Mouse (Mus musculus): Measurements from ENCODE around the gene Il1f6. TPM values are rescaled to one million over a fixed set of nuclear protein-coding genes. Genes with fewer than 3 reads are reported as not detected.
"Not testable (repeated sequence)": the region's sequence is repeated elsewhere in the genome, so short reads cannot be mapped to it uniquely, and the experiment has no call there.

The Il1f6 gene
- not detected in 2 replicates for polyA plus RNA-seq (2015; fragmentation: Nextera tagmentation; extraction: Ambion mirVana)

GRCm38 (mm10) chr2:24215118-24215517 lies at the start of gene Il1f6:
Gene Il1f6, plus strand, starts transcription at chr2:24215418.
- Histone ChIP-seq H3K4me1 (no peaks in the 10 kb centered on the region), H3K9me3 (no peaks in the 10 kb centered on the region)
- 80% methylated on average over 2 of the region's 2 CpGs for WGBS

GRCm38 (mm10) chr2:24181683-24182331 lies 33.4 kb upstream of the Il1f6 start:
- H3K4me3 ChIP-seq (replicated peaks); H3K9me3 ChIP-seq; H3K27me3 ChIP-seq (replicated peaks); H3K4me1 ChIP-seq; H3K36me3 ChIP-seq; H3K27ac ChIP-seq; H3K9ac ChIP-seq: not testable (repeated sequence)
- whole genome bisulfite sequencing: 14% methylated on average over 14 of the region's 14 CpGs
- peak overlapping the region; percentile 32 for H3K4me2 ChIP-seq
- ATAC-seq (ENCODE audit: insufficient read depth, low FRiP score, low read depth): peak; percentile 56; the same call in 1 of the 2 replicates

More at GRCm38 (mm10) chr2:24215118-24215517, at the start of gene Il1f6:
- no peak within 1 kb of the TSS for H3K9ac ChIP-seq
- H3K4me3 ChIP-seq (replicated peaks): no peak within 1 kb of the TSS
- no peak for ATAC-seq (ENCODE audit: insufficient read depth, low FRiP score, low read depth)
- no peak within 1 kb of the TSS for H3K27ac ChIP-seq
- no peaks in the 10 kb centered on the region for H3K36me3 ChIP-seq
- no peaks in the 10 kb centered on the region for H3K27me3 ChIP-seq (replicated peaks)
- no peak within 1 kb of the TSS for H3K4me2 ChIP-seq

GRCm38 (mm10) chr2:24182423-24183147 lies 32.6 kb upstream of the Il1f6 start:
- peak overlapping the region; percentile 32 for H3K4me2 ChIP-seq
- not testable (repeated sequence) for H3K4me1 ChIP-seq; H3K9ac ChIP-seq; H3K36me3 ChIP-seq; H3K9me3 ChIP-seq; H3K27me3 ChIP-seq (replicated peaks); ATAC-seq (ENCODE audit: insufficient read depth, low FRiP score, low read depth); H3K4me3 ChIP-seq (replicated peaks); H3K27ac ChIP-seq
- 55% methylated on average over 13 of the region's 13 CpGs for WGBS

GRCm38 (mm10) chr2:24184092-24184491 lies 31.1 kb upstream of the Il1f6 start:
- not testable (repeated sequence) for H3K4me1 ChIP-seq; H3K36me3 ChIP-seq; H3K4me3 ChIP-seq (replicated peaks); ATAC-seq (ENCODE audit: insufficient read depth, low FRiP score, low read depth); H3K9ac ChIP-seq; H3K27ac ChIP-seq; H3K9me3 ChIP-seq; H3K27me3 ChIP-seq (replicated peaks); H3K4me2 ChIP-seq

GRCm38 (mm10) chr2:24186176-24186575 lies 29.0 kb upstream of the Il1f6 start, which contains the start of gene Il1f9:
Gene Il1f9, plus strand, starts transcription at chr2:24186476.
- 93% methylated on average over 1 of the region's 1 CpGs for WGBS
- H3K36me3 ChIP-seq: no peaks in the 10 kb centered on the region
- no peak within 1 kb of the TSS for H3K4me2 ChIP-seq
- no peak for ATAC-seq (ENCODE audit: insufficient read depth, low FRiP score, low read depth)
- no peak within 1 kb of the TSS for H3K27ac ChIP-seq
- H3K27me3 ChIP-seq (replicated peaks): no peaks in the 10 kb centered on the region
- H3K4me1 ChIP-seq: no peaks in the 10 kb centered on the region
- H3K4me3 ChIP-seq (replicated peaks): no peak within 1 kb of the TSS
- H3K9me3 ChIP-seq: no peaks in the 10 kb centered on the region
- H3K9ac ChIP-seq: no peak within 1 kb of the TSS

- 61% methylated on average over 6 of the region's 6 CpGs for WGBS
- no peak overlapping the region for H3K4me3 ChIP-seq (replicated peaks)
These were observed 27.6 kb upstream of the Il1f6 start for GRCm38 (mm10) chr2:24187585-24187984.

GRCm38 (mm10) chr2:24188189-24188588 lies 27.0 kb upstream of the Il1f6 start:
- ATAC-seq (ENCODE audit: insufficient read depth, low FRiP score, low read depth): no peak
- Histone ChIP-seq H3K27me3 (replicated peaks) (no peaks in the 10 kb centered on the region), H3K9ac (no peak overlapping the region), H3K36me3 (no peaks in the 10 kb centered on the region), H3K4me1 (no peaks in the 10 kb centered on the region), H3K4me3 (replicated peaks) (no peak overlapping the region), H3K9me3 (no peaks in the 10 kb centered on the region), H3K4me2 (no peak overlapping the region), H3K27ac (no peak overlapping the region)
- WGBS: 71% methylated on average over 1 of the region's 1 CpGs

More at GRCm38 (mm10) chr2:24187585-24187984, 27.6 kb upstream of the Il1f6 start:
- H3K27ac ChIP-seq: no peak overlapping the region
- no peaks in the 10 kb centered on the region for H3K9me3 ChIP-seq
- no peaks in the 10 kb centered on the region for H3K4me1 ChIP-seq
- no peak overlapping the region for H3K9ac ChIP-seq
- no peaks in the 10 kb centered on the region for H3K27me3 ChIP-seq (replicated peaks)
- no peaks in the 10 kb centered on the region for H3K36me3 ChIP-seq
- H3K4me2 ChIP-seq: no peak overlapping the region
- ATAC-seq (ENCODE audit: insufficient read depth, low FRiP score, low read depth): no peak

- 82% methylated on average over 2 of the region's 2 CpGs for whole genome bisulfite sequencing
- Histone ChIP-seq H3K4me2 (no peak overlapping the region), H3K4me1 (no peaks in the 10 kb centered on the region), H3K9me3 (no peaks in the 10 kb centered on the region), H3K4me3 (replicated peaks) (no peak overlapping the region), H3K36me3 (no peaks in the 10 kb centered on the region), H3K9ac (no peak overlapping the region), H3K27me3 (replicated peaks) (no peaks in the 10 kb centered on the region), H3K27ac (no peak overlapping the region)
- ATAC-seq (ENCODE audit: insufficient read depth, low FRiP score, low read depth): no peak
These were observed 12.0 kb downstream of the Il1f6 start for GRCm38 (mm10) chr2:24227191-24227590.

- ATAC-seq (ENCODE audit: insufficient read depth, low FRiP score, low read depth): no peak
- WGBS: 85% methylated on average over 1 of the region's 1 CpGs
- no peaks in the 10 kb centered on the region for H3K9me3 ChIP-seq
These were observed 52.3 kb downstream of the Il1f6 start for GRCm38 (mm10) chr2:24267503-24267902.

GRCm38 (mm10) chr2:24273619-24274018 lies 58.4 kb downstream of the Il1f6 start:
- no peak overlapping the region for H3K4me2 ChIP-seq
- WGBS: 78% methylated on average over 2 of the region's 2 CpGs
- no peaks in the 10 kb centered on the region for H3K9me3 ChIP-seq

More at GRCm38 (mm10) chr2:24267503-24267902, 52.3 kb downstream of the Il1f6 start:
- Histone ChIP-seq H3K36me3 (no peaks in the 10 kb centered on the region), H3K27ac (no peak overlapping the region), H3K27me3 (replicated peaks) (no peaks in the 10 kb centered on the region), H3K4me2 (no peak overlapping the region), H3K4me3 (replicated peaks) (no peak overlapping the region), H3K9ac (no peak overlapping the region), H3K4me1 (no peaks in the 10 kb centered on the region)

GRCm38 (mm10) chr2:24275146-24275545 lies 59.9 kb downstream of the Il1f6 start:
- no peaks in the 10 kb centered on the region for H3K36me3 ChIP-seq
- no peak overlapping the region for H3K27ac ChIP-seq
- no peak for ATAC-seq (ENCODE audit: insufficient read depth, low FRiP score, low read depth)
- no peaks in the 10 kb centered on the region for H3K9me3 ChIP-seq
- H3K4me3 ChIP-seq (replicated peaks): no peak overlapping the region
- 37% methylated on average over 1 of the region's 1 CpGs for WGBS
- H3K27me3 ChIP-seq (replicated peaks): no peaks in the 10 kb centered on the region
- H3K9ac ChIP-seq: no peak overlapping the region
- no peaks in the 10 kb centered on the region for H3K4me1 ChIP-seq
- H3K4me2 ChIP-seq: no peak overlapping the region

More at GRCm38 (mm10) chr2:24273619-24274018, 58.4 kb downstream of the Il1f6 start:
- H3K36me3 ChIP-seq: no peaks in the 10 kb centered on the region
- H3K27me3 ChIP-seq (replicated peaks): no peaks in the 10 kb centered on the region
- H3K27ac ChIP-seq: no peak overlapping the region
- no peak for ATAC-seq (ENCODE audit: insufficient read depth, low FRiP score, low read depth)
- H3K4me3 ChIP-seq (replicated peaks): no peak overlapping the region
- H3K9ac ChIP-seq: no peak overlapping the region
- no peaks in the 10 kb centered on the region for H3K4me1 ChIP-seq

Measured in stomach, embryonic 15.5 days (tissue).